Mouse (Mus musculus) limb, embryonic 12.5 days (tissue): ENCODE measurements around the gene Pdzd9. TPM values are rescaled to one million over a fixed set of nuclear protein-coding genes. Genes with fewer than 3 reads are reported as not detected.

Experiments used
- ATAC-seq: fragments of 200-750 bp; cut with Nextera tagmentation; 2 replicates; pipeline ENCODE4 v1.8.0; 2017; ENCODE audit warnings: low read depth, moderate TSS enrichment; ENCODE audit not compliant: insufficient number of reproducible peaks, insufficient read depth, low FRiP score, low TSS enrichment
- H3K27ac ChIP-seq: fragments of 300-500 bp; sonication (generic); 2 replicates; pipeline ENCODE4 v1.5.1; 2016; ENCODE audit warnings: mild to moderate bottlenecking, moderate library complexity
- H3K27me3 ChIP-seq: fragments of 300-500 bp; sonication (generic); 2 replicates; pipeline ENCODE4 v1.6.1; 2016; ENCODE audit warnings: mild to moderate bottlenecking, moderate library complexity
- H3K36me3 ChIP-seq: fragments of 300-500 bp; sonication (generic); 2 replicates; pipeline ENCODE4 v1.6.1; 2016; ENCODE audit warnings: mild to moderate bottlenecking, moderate library complexity
- H3K4me1 ChIP-seq: fragments of 300-500 bp; sonication (generic); replicated peaks from 2 replicates; pipeline ENCODE4 v1.6.1; 2016
- H3K4me2 ChIP-seq: fragments of 300-500 bp; sonication (generic); 2 replicates; pipeline ENCODE4 v1.6.1; 2016; ENCODE audit warnings: mild to moderate bottlenecking, moderate library complexity
- H3K4me3 ChIP-seq: fragments of 300-500 bp; sonication (generic); replicated peaks from 2 replicates; pipeline ENCODE4 v1.5.1; 2016; ENCODE audit warnings: mild to moderate bottlenecking
- H3K9ac ChIP-seq: fragments of 300-500 bp; sonication (generic); replicated peaks from 2 replicates; pipeline ENCODE4 v1.6.1; 2016; ENCODE audit warnings: mild to moderate bottlenecking, moderate library complexity
- H3K9me3 ChIP-seq: fragments of 300-500 bp; sonication (generic); 2 replicates; pipeline ENCODE4 v1.6.1; 2016; ENCODE audit warnings: mild to moderate bottlenecking, moderate library complexity
- WGBS: fragments of 180-500 bp; shearing (Covaris S2); methylation state at CpG from one replicate; pipeline ENCODE4 v1.1.7; 2016; 5-methylcytosine and 5-hydroxymethylcytosine counted together
- polyA plus RNA-seq: library from polyadenylated mRNA; unstranded; fragments of >200 nt; fragmentation: Nextera tagmentation; extraction: Ambion mirVana; gene quantifications from 2 replicates; pipeline ENCODE4 v1.2.1, GENCODE M21; 2016

Gene Pdzd9
- polyA plus RNA-seq, 1 experiment from 2014 or later: 0.49 TPM

GRCm38 (mm10) chr7:120690634-120691033 is 20.5 kb upstream of the Pdzd9 start:
- Histone ChIP-seq H3K9me3 (no peaks in the 10 kb centered on the region), H3K36me3 (peaks cover 18% of the 10 kb centered on the region), H3K4me3 (no peak overlapping the region), H3K4me2 (no peak overlapping the region), H3K27me3 (no peaks in the 10 kb centered on the region), H3K9ac (no peak overlapping the region), H3K27ac (no peak overlapping the region), H3K4me1 (peaks cover 1% of the 10 kb centered on the region; the same call in 1 of the 2 replicates)
- 72% methylated on average over 4 of the region's 4 CpGs for WGBS
- ATAC-seq: no peak

- Histone ChIP-seq H3K4me1 (peaks cover 10% of the 10 kb centered on the region), H3K27me3 (no peaks in the 10 kb centered on the region), H3K4me3 (no peak overlapping the region), H3K4me2 (no peak overlapping the region), H3K36me3 (no peaks in the 10 kb centered on the region), H3K9me3 (no peaks in the 10 kb centered on the region), H3K9ac (no peak overlapping the region), H3K27ac (0 out of 2 replicates have a peak overlapping the region, but pooled peaks have one; percentile 35)
- no peak for ATAC-seq
- WGBS: 83% methylated on average over 6 of the region's 6 CpGs
These were observed 15.1 kb upstream of the Pdzd9 start for GRCm38 (mm10) chr7:120685227-120685626.

- no peak overlapping the region for H3K4me3 ChIP-seq
- H3K4me1 ChIP-seq: peaks cover 10% of the 10 kb centered on the region
- no peak overlapping the region for H3K4me2 ChIP-seq
- no peaks in the 10 kb centered on the region for H3K9me3 ChIP-seq
- no peaks in the 10 kb centered on the region for H3K36me3 ChIP-seq
- WGBS: 89% methylated on average over 2 of the region's 2 CpGs
- H3K27ac ChIP-seq: 0 out of 2 replicates have a peak overlapping the region, but pooled peaks have one; percentile 35
- H3K9ac ChIP-seq: no peak overlapping the region
- no peak for ATAC-seq
- H3K27me3 ChIP-seq: no peaks in the 10 kb centered on the region
These were observed 14.6 kb upstream of the Pdzd9 start for GRCm38 (mm10) chr7:120684731-120685161.

GRCm38 (mm10) chr7:120682002-120682401 is 11.9 kb upstream of the Pdzd9 start:
- H3K4me1 ChIP-seq: peaks cover 27% of the 10 kb centered on the region
- no peak overlapping the region for H3K27ac ChIP-seq
- H3K9me3 ChIP-seq: no peaks in the 10 kb centered on the region
- no peak for ATAC-seq
- no peaks in the 10 kb centered on the region for H3K27me3 ChIP-seq
- H3K36me3 ChIP-seq: no peaks in the 10 kb centered on the region
- H3K9ac ChIP-seq: no peak overlapping the region
- H3K4me2 ChIP-seq: no peak overlapping the region
- WGBS: 88% methylated on average over 4 of the region's 4 CpGs
- no peak overlapping the region for H3K4me3 ChIP-seq

GRCm38 (mm10) chr7:120679023-120679422 is 8.9 kb upstream of the Pdzd9 start:
- H3K4me1 ChIP-seq: peaks cover 24% of the 10 kb centered on the region
- 67% methylated on average over 8 of the region's 8 CpGs for WGBS
- no peaks in the 10 kb centered on the region for H3K27me3 ChIP-seq
- ATAC-seq: no peak
- no peaks in the 10 kb centered on the region for H3K9me3 ChIP-seq
- H3K9ac ChIP-seq: peak overlapping the region; percentile 89; the same call in 1 of the 2 replicates
- H3K4me3 ChIP-seq: peak overlapping the region; percentile 87
- H3K27ac ChIP-seq: no peak overlapping the region
- H3K36me3 ChIP-seq: no peaks in the 10 kb centered on the region
- H3K4me2 ChIP-seq: peak overlapping the region; percentile 83

- Histone ChIP-seq H3K27ac (peak overlapping the region; percentile 56; the same call in 1 of the 2 replicates), H3K4me1 (peaks cover 24% of the 10 kb centered on the region), H3K4me2 (peak overlapping the region; percentile 83), H3K36me3 (no peaks in the 10 kb centered on the region), H3K9me3 (no peaks in the 10 kb centered on the region), H3K27me3 (no peaks in the 10 kb centered on the region), H3K9ac (peak overlapping the region; percentile 89), H3K4me3 (peak overlapping the region; percentile 87)
- 2% methylated on average over 42 of the region's 42 CpGs for WGBS
- ATAC-seq: no peak; the same call in 1 of the 2 replicates
These were observed 7.8 kb upstream of the Pdzd9 start for GRCm38 (mm10) chr7:120677764-120678531.

GRCm38 (mm10) chr7:120677001-120677643 is 7.0 kb upstream of the Pdzd9 start, which contains the start of gene Mosmo:
Gene Mosmo, plus strand, starts transcription at chr7:120677618.
- H3K4me1 ChIP-seq: peaks cover 24% of the 10 kb centered on the region
- ATAC-seq: peak; percentile 91
- 1% methylated on average over 38 of the region's 44 CpGs for WGBS
- H3K36me3 ChIP-seq: no peaks in the 10 kb centered on the region
- H3K27me3 ChIP-seq: no peaks in the 10 kb centered on the region
- H3K27ac ChIP-seq: peak within 1 kb of the TSS; percentile 56; the same call in 1 of the 2 replicates
- H3K9me3 ChIP-seq: no peaks in the 10 kb centered on the region
- H3K4me2 ChIP-seq: peak within 1 kb of the TSS; percentile 83
- H3K9ac ChIP-seq: peak within 1 kb of the TSS; percentile 89
- peak within 1 kb of the TSS; percentile 87 for H3K4me3 ChIP-seq

- no peak overlapping the region for H3K4me3 ChIP-seq
- no peaks in the 10 kb centered on the region for H3K9me3 ChIP-seq
- H3K27ac ChIP-seq: no peak overlapping the region
- 66% methylated on average over 2 of the region's 2 CpGs for WGBS
- no peak overlapping the region for H3K9ac ChIP-seq
- H3K4me2 ChIP-seq: no peak overlapping the region
- no peaks in the 10 kb centered on the region for H3K27me3 ChIP-seq
- H3K36me3 ChIP-seq: no peaks in the 10 kb centered on the region
- H3K4me1 ChIP-seq: peaks cover under 1% of the 10 kb centered on the region; the same call in 1 of the 2 replicates
- no peak for ATAC-seq
These were observed 1.1 kb upstream of the Pdzd9 start for GRCm38 (mm10) chr7:120671271-120671670.

- Histone ChIP-seq H3K27me3 (no peaks in the 10 kb centered on the region), H3K36me3 (peaks cover 34% of the 10 kb centered on the region)
- 92% methylated on average over 4 of the region's 4 CpGs for WGBS
These were observed 8.1 kb downstream of the Pdzd9 start for GRCm38 (mm10) chr7:120662079-120662478.

GRCm38 (mm10) chr7:120647849-120648248 is 22.3 kb downstream of the Pdzd9 start:
- no peak overlapping the region for H3K9ac ChIP-seq
- ATAC-seq: no peak
- 95% methylated on average over 2 of the region's 2 CpGs for WGBS

More at GRCm38 (mm10) chr7:120662079-120662478, 8.1 kb downstream of the Pdzd9 start:
- ATAC-seq: no peak
- H3K4me2 ChIP-seq: no peak overlapping the region
- no peak overlapping the region for H3K27ac ChIP-seq
- H3K4me3 ChIP-seq: no peak overlapping the region
- no peaks in the 10 kb centered on the region for H3K4me1 ChIP-seq
- H3K9ac ChIP-seq: no peak overlapping the region
- no peaks in the 10 kb centered on the region for H3K9me3 ChIP-seq

GRCm38 (mm10) chr7:120643217-120643616 is 26.9 kb downstream of the Pdzd9 start:
- H3K27ac ChIP-seq: no peak overlapping the region
- H3K27me3 ChIP-seq: no peaks in the 10 kb centered on the region
- WGBS: 78% methylated on average over 4 of the region's 4 CpGs
- H3K4me3 ChIP-seq: no peak overlapping the region
- no peak overlapping the region for H3K4me2 ChIP-seq
- H3K9ac ChIP-seq: no peak overlapping the region
- no peaks in the 10 kb centered on the region for H3K9me3 ChIP-seq
- ATAC-seq: no peak
- H3K4me1 ChIP-seq: no peaks in the 10 kb centered on the region
- H3K36me3 ChIP-seq: peaks cover 86% of the 10 kb centered on the region

More at GRCm38 (mm10) chr7:120647849-120648248, 22.3 kb downstream of the Pdzd9 start:
- Histone ChIP-seq H3K9me3 (no peaks in the 10 kb centered on the region), H3K36me3 (peaks cover 93% of the 10 kb centered on the region), H3K27me3 (no peaks in the 10 kb centered on the region), H3K27ac (no peak overlapping the region), H3K4me3 (no peak overlapping the region), H3K4me1 (no peaks in the 10 kb centered on the region), H3K4me2 (no peak overlapping the region)
